Mouse (Mus musculus) spleen, embryonic (tissue): Measurements from ENCODE around the gene Rnf216.

ENCODE experiments used
- CTCF ChIA-PET: fragments of 350-600 bp; sonication (Branson Sonifier 250); formaldehyde crosslinking; loops from one replicate; lab custom pipeline; 2022; lab: Charles Lee

Gene Rnf216

GRCm38 (mm10) chr5:143101626-143102025 is 11.2 kb downstream of the Rnf216 start:
- CTCF ChIA-PET, result no interaction called here

- CTCF ChIA-PET, result no interaction called here
Observed at GRCm38 (mm10) chr5:143095256-143095655, 17.5 kb downstream of the Rnf216 start.

GRCm38 (mm10) chr5:143092891-143093290 is 19.9 kb downstream of the Rnf216 start:
- CTCF ChIA-PET, result no interaction called here

GRCm38 (mm10) chr5:143084898-143085297 is 27.9 kb downstream of the Rnf216 start:
- CTCF ChIA-PET, result interaction anchor here (1.0 to 1.4 kb wide), 2 partner anchors 8 to 28 kb away, joined by 3 read pairs; partner anchors contain the start of gene Rnf216

- CTCF ChIA-PET, result no interaction called here
Observed at GRCm38 (mm10) chr5:143079806-143080205, 33.0 kb downstream of the Rnf216 start.

GRCm38 (mm10) chr5:143076603-143077143 is 36.1 kb downstream of the Rnf216 start:
- CTCF ChIA-PET, result interaction anchor here (0.9 kb wide), 1 partner anchor 8 kb away, joined by 3 read pairs; no protein-coding TSS in a partner anchor

GRCm38 (mm10) chr5:143075987-143076386 is 36.8 kb downstream of the Rnf216 start:
- CTCF ChIA-PET, result no interaction called here

GRCm38 (mm10) chr5:143069048-143069447 is 43.7 kb downstream of the Rnf216 start:
- CTCF ChIA-PET, result interaction anchor here (0.6 to 0.9 kb wide), 2 partner anchors 12 to 13 kb away, joined by 3 read pairs; no protein-coding TSS in a partner anchor

- CTCF ChIA-PET, result interaction anchor here (0.9 kb wide), 1 partner anchor 13 kb away, joined by 3 read pairs; no protein-coding TSS in a partner anchor
Observed at GRCm38 (mm10) chr5:143068382-143068781, 44.4 kb downstream of the Rnf216 start.

- CTCF ChIA-PET, result interaction anchor here (0.5 to 0.8 kb wide), 3 partner anchors 131 to 137 kb away, joined by 3 read pairs; no protein-coding TSS in a partner anchor
Observed at GRCm38 (mm10) chr5:143066551-143066958, 46.2 kb downstream of the Rnf216 start.

- CTCF ChIA-PET, result interaction anchor here (0.5 to 0.8 kb wide), 3 partner anchors 130 to 136 kb away, joined by 3 read pairs; no protein-coding TSS in a partner anchor
Observed at GRCm38 (mm10) chr5:143066096-143066495, 46.7 kb downstream of the Rnf216 start.

- CTCF ChIA-PET, result interaction anchor here (0.5 kb wide), 1 partner anchor 127 kb away, joined by 6 read pairs; no protein-coding TSS in a partner anchor
Observed at GRCm38 (mm10) chr5:143065230-143065629, 47.6 kb downstream of the Rnf216 start.

- CTCF ChIA-PET, result no interaction called here
Observed at GRCm38 (mm10) chr5:143062251-143062650, 50.5 kb downstream of the Rnf216 start.

GRCm38 (mm10) chr5:143061511-143061910 is 51.3 kb downstream of the Rnf216 start:
- CTCF ChIA-PET, result no interaction called here

- CTCF ChIA-PET, result no interaction called here
Observed at GRCm38 (mm10) chr5:143060774-143061385, 51.9 kb downstream of the Rnf216 start.

GRCm38 (mm10) chr5:143059958-143060357 is 52.8 kb downstream of the Rnf216 start:
- CTCF ChIA-PET, result no interaction called here

- CTCF ChIA-PET, result interaction anchor here (0.6 to 1.2 kb wide), 2 partner anchors 11 to 21 kb away, joined by 3 read pairs; no protein-coding TSS in a partner anchor
Observed at GRCm38 (mm10) chr5:143059182-143059581, 53.6 kb downstream of the Rnf216 start.

- CTCF ChIA-PET, result interaction anchor here (0.6 to 1.2 kb wide), 2 partner anchors 10 to 20 kb away, joined by 3 read pairs; no protein-coding TSS in a partner anchor
Observed at GRCm38 (mm10) chr5:143058675-143059074, 54.1 kb downstream of the Rnf216 start.

- CTCF ChIA-PET, result no interaction called here
Observed at GRCm38 (mm10) chr5:143058208-143058607, 54.6 kb downstream of the Rnf216 start.

- CTCF ChIA-PET, result no interaction called here
Observed at GRCm38 (mm10) chr5:143057753-143058152, 55.0 kb downstream of the Rnf216 start.

- CTCF ChIA-PET, result interaction anchor here (1.2 to 1.7 kb wide), 2 partner anchors 12 to 17 kb away, joined by 3 to 4 read pairs; no protein-coding TSS in a partner anchor
Observed at GRCm38 (mm10) chr5:143056191-143056880, 56.5 kb downstream of the Rnf216 start.
